Mouse (Mus musculus) heart, embryonic 13.5 days (tissue): ENCODE measurements around the gene Gphn. TPM values are rescaled to one million over a fixed set of nuclear protein-coding genes. Genes with fewer than 3 reads are reported as not detected.
"Not testable (repeated sequence)": the region's sequence is repeated elsewhere in the genome, so short reads cannot be mapped to it uniquely, and the experiment has no call there.

Experiments
- ATAC-seq: fragments of 200-750 bp; cut with Nextera tagmentation; 2 replicates; pipeline ENCODE4 v1.8.0; 2017; ENCODE audit warnings: moderate TSS enrichment; ENCODE audit not compliant: insufficient number of reproducible peaks, low FRiP score, low TSS enrichment; ENCODE audit errors: extremely low read depth
- H3K27ac ChIP-seq: fragments of 300-500 bp; sonication (generic); replicated peaks from 2 replicates; pipeline ENCODE4 v1.5.1; 2015; ENCODE audit warnings: moderate library complexity, mild to moderate bottlenecking, inconsistent platforms
- H3K27me3 ChIP-seq: fragments of 300-500 bp; sonication (generic); replicated peaks from 2 replicates; pipeline ENCODE4 v1.6.1; 2015; ENCODE audit warnings: mild to moderate bottlenecking, inconsistent platforms
- H3K36me3 ChIP-seq: fragments of 300-500 bp; sonication (generic); 2 replicates; pipeline ENCODE4 v1.6.1; 2015; ENCODE audit warnings: mild to moderate bottlenecking, inconsistent platforms
- H3K4me1 ChIP-seq: fragments of 300-500 bp; sonication (generic); 2 replicates; pipeline ENCODE4 v1.6.1; 2015; ENCODE audit warnings: inconsistent platforms
- H3K4me2 ChIP-seq: fragments of 300-500 bp; sonication (generic); 2 replicates; pipeline ENCODE4 v1.6.1; 2015; ENCODE audit warnings: inconsistent platforms, mild to moderate bottlenecking, moderate library complexity
- H3K4me3 ChIP-seq: fragments of 300-500 bp; sonication (generic); 2 replicates; pipeline ENCODE4 v1.5.1; 2015; ENCODE audit warnings: moderate library complexity, mild to moderate bottlenecking, inconsistent platforms
- H3K9ac ChIP-seq: fragments of 300-500 bp; sonication (generic); 2 replicates; pipeline ENCODE4 v1.6.1; 2015; ENCODE audit warnings: inconsistent platforms, mild to moderate bottlenecking, moderate library complexity
- H3K9me3 ChIP-seq: fragments of 300-500 bp; sonication (generic); 2 replicates; pipeline ENCODE4 v1.6.1; 2016; ENCODE audit warnings: inconsistent platforms
- WGBS: fragments of 180-500 bp; shearing (Covaris S2); methylation state at CpG from one replicate; pipeline ENCODE4 v1.1.7; 2015; ENCODE audit warnings: mixed read lengths; 5-methylcytosine and 5-hydroxymethylcytosine counted together
- polyA plus RNA-seq: library from polyadenylated mRNA; unstranded; fragments of >200 nt; fragmentation: Nextera tagmentation; extraction: Ambion mirVana; gene quantifications from 2 replicates; pipeline ENCODE4 v1.2.1, GENCODE M21; 2015

Gphn gene
- polyA plus RNA-seq, 1 experiment from 2014 or later = 10.2 TPM

GRCm38 (mm10) chr12:78356472-78356871, 130.3 kb downstream of the Gphn start:
- Histone ChIP-seq H3K4me3 (no peak overlapping the region), H3K4me2 (no peak overlapping the region), H3K9me3 (no peaks in the 10 kb centered on the region), H3K4me1 (no peaks in the 10 kb centered on the region), H3K27me3 (no peaks in the 10 kb centered on the region), H3K9ac (no peak overlapping the region), H3K27ac (no peak overlapping the region), H3K36me3 (no peaks in the 10 kb centered on the region)
- ATAC-seq = no peak
- WGBS = 73% methylated on average over 2 of the region's 2 CpGs

GRCm38 (mm10) chr12:78389267-78389666, 163.1 kb downstream of the Gphn start:
- no peaks in the 10 kb centered on the region for H3K9me3 ChIP-seq
- no peak overlapping the region for H3K27ac ChIP-seq
- H3K4me2 ChIP-seq = no peak overlapping the region
- no peak overlapping the region for H3K9ac ChIP-seq
- no peak for ATAC-seq
- no peaks in the 10 kb centered on the region for H3K36me3 ChIP-seq
- H3K4me1 ChIP-seq = no peaks in the 10 kb centered on the region
- H3K4me3 ChIP-seq = no peak overlapping the region
- H3K27me3 ChIP-seq = no peaks in the 10 kb centered on the region

DNA sequence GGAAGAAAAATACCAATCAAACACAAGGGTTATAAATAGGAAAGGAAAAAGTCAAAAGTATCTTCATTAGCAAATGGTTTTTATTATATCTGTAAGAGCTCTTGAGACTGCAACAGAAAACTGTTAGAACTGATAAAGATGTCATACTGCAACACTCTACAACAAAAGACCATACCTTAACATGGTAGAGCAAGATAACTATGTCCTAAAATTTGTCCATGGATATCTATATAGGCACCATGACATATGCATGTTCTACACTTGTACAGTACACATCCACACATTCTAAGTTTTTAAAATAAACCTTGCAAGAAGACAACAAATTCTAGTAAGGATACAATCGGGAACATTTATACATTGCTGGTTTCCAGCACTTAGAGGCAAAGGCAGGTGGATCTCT, 169.1 kb downstream of the Gphn start:
- Histone ChIP-seq H3K4me2 (no peak overlapping the region), H3K27ac (no peak overlapping the region), H3K4me3 (no peak overlapping the region), H3K36me3 (no peaks in the 10 kb centered on the region), H3K27me3 (no peaks in the 10 kb centered on the region), H3K4me1 (no peaks in the 10 kb centered on the region), H3K9me3 (no peaks in the 10 kb centered on the region), H3K9ac (no peak overlapping the region)
- WGBS = 83% methylated on average over 1 of the region's 1 CpGs
- ATAC-seq = no peak

GRCm38 (mm10) chr12:78407518-78407917, 181.3 kb downstream of the Gphn start:
- 61% methylated on average over 7 of the region's 7 CpGs for WGBS
- ATAC-seq, H3K27me3 ChIP-seq: not testable (repeated sequence)

GRCm38 (mm10) chr12:78522176-78522575, 296.0 kb downstream of the Gphn start:
- Histone ChIP-seq H3K4me2 (no peak overlapping the region), H3K4me3 (no peak overlapping the region), H3K9me3 (no peaks in the 10 kb centered on the region), H3K36me3 (no peaks in the 10 kb centered on the region), H3K27ac (no peak overlapping the region), H3K9ac (no peak overlapping the region), H3K27me3 (no peaks in the 10 kb centered on the region), H3K4me1 (no peaks in the 10 kb centered on the region)
- 52% methylated on average over 1 of the region's 1 CpGs for WGBS
- ATAC-seq = no peak

More at GRCm38 (mm10) chr12:78407518-78407917, 181.3 kb downstream of the Gphn start:
- H3K4me3 ChIP-seq, H3K9me3 ChIP-seq, H3K4me1 ChIP-seq, H3K36me3 ChIP-seq, H3K9ac ChIP-seq, H3K4me2 ChIP-seq, H3K27ac ChIP-seq: not testable (repeated sequence)

DNA sequence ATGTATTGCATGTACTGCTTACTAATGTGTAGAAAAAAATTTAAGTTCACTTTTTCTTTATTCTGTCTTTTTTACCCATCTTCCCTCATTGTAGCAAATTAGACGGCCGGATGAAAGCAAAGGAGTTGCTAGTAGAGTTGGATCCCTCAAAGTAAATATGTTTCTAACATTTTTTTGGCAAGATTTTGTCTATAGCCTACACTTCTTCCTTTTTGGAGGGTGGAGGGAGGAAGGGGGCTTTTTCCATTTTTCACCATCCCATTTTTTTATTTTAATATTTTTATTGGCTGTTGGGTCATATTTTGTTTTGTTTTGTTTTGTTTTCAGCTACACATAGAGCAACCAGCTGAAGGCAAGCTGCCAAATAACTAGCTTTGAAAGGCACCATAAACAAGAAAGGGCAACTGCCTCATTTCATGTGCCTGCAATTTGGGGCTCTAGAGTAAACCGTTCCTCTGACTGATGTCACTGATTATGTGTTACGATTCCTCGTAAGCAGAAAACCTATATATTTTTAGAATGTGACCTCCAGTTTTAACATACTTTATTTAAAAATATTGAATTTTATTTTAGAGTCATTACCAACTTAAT, 296.7 kb downstream of the Gphn start:
- Histone ChIP-seq H3K9me3 (no peaks in the 10 kb centered on the region), H3K4me1 (no peaks in the 10 kb centered on the region), H3K27me3 (no peaks in the 10 kb centered on the region), H3K27ac (no peak overlapping the region), H3K36me3 (no peaks in the 10 kb centered on the region), H3K4me3 (no peak overlapping the region), H3K4me2 (no peak overlapping the region), H3K9ac (no peak overlapping the region)
- ATAC-seq = no peak
- 78% methylated on average over 5 of the region's 5 CpGs for WGBS

DNA sequence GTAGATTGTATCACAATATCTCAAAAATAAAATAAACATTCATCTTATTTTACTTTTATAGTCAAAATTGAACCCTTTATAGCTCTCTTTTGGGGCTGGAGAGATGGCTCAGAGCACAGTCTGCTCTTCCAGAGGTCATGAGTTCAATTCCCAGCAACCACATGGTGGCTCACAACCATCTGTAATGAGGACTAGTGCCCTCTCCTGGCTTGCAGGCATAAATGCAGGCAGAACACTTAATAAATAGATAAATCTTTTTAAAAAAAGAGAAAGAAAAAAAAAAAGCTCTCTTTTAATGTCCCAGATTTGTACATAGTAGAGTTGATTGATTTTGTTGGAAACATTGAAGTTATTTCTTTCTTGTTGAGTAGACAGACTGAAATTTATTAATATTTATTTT, 311.4 kb downstream of the Gphn start:
- H3K27me3 ChIP-seq, ATAC-seq, H3K36me3 ChIP-seq, H3K4me2 ChIP-seq, H3K4me3 ChIP-seq, H3K27ac ChIP-seq, H3K9ac ChIP-seq, H3K9me3 ChIP-seq, H3K4me1 ChIP-seq: not testable (repeated sequence)

DNA sequence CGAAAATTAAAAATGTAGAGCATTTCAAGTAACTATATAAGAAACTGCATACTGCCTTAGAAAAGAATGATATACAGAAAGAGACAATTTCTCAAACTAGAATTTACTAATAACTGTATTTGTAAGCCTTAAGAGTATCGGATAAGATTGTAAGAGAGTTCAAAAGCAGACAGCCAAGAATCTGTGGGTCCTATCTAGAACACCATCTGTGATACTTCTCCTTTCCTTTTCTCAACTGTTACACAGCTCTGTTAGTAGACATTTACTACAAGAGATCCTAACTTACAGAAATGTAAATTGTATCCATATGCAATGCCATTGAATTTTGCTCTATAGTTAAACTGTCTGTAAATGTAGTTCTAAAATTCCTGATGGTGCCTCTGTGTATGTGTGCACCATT, 324.7 kb downstream of the Gphn start:
- H3K36me3 ChIP-seq = no peaks in the 10 kb centered on the region
- WGBS = 81% methylated on average over 2 of the region's 2 CpGs
- ATAC-seq = no peak
- no peaks in the 10 kb centered on the region for H3K27me3 ChIP-seq
- H3K9me3 ChIP-seq = no peaks in the 10 kb centered on the region
- no peaks in the 10 kb centered on the region for H3K4me1 ChIP-seq
- no peak overlapping the region for H3K9ac ChIP-seq
- H3K4me2 ChIP-seq = no peak overlapping the region
- no peak overlapping the region for H3K4me3 ChIP-seq
- no peak overlapping the region for H3K27ac ChIP-seq

GRCm38 (mm10) chr12:78631816-78632215, 405.6 kb downstream of the Gphn start:
- Histone ChIP-seq H3K27ac (no peak overlapping the region), H3K4me2 (no peak overlapping the region), H3K36me3 (peaks cover 5% of the 10 kb centered on the region; the same call in 1 of the 2 replicates), H3K9ac (no peak overlapping the region), H3K9me3 (no peaks in the 10 kb centered on the region), H3K27me3 (no peaks in the 10 kb centered on the region), H3K4me1 (no peaks in the 10 kb centered on the region), H3K4me3 (no peak overlapping the region)
- 75% methylated on average over 2 of the region's 2 CpGs for WGBS
- no peak for ATAC-seq

GRCm38 (mm10) chr12:78639466-78639865, 413.3 kb downstream of the Gphn start:
- H3K4me3 ChIP-seq = no peak overlapping the region
- H3K4me2 ChIP-seq = no peak overlapping the region; the same call in 1 of the 2 replicates
- H3K4me1 ChIP-seq = peaks cover 14% of the 10 kb centered on the region
- no peak for ATAC-seq
- H3K9ac ChIP-seq = no peak overlapping the region
- 8% methylated on average over 1 of the region's 1 CpGs for WGBS
- H3K27me3 ChIP-seq = no peaks in the 10 kb centered on the region
- no peaks in the 10 kb centered on the region for H3K9me3 ChIP-seq
- no peaks in the 10 kb centered on the region for H3K36me3 ChIP-seq
- peak overlapping the region; percentile 61 for H3K27ac ChIP-seq

DNA sequence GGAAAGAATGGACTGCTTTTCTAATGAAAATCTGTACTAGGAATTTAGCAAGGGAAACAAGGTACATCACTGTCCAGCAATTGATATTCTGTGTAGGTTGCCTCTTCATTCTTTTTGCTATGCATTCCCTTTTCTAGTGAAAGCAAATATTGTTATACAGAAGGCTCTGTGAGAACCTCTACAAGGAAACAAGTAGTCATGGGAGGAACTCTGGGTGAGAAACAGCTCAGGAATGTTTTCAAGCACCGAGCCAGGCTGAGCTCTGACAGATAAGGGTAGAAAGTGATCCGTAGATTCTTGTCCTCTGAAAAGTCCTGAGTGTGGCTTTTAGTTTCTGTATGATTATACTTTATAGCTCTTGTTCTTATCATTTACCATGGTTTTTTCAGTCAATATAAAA, 413.9 kb downstream of the Gphn start:
- H3K4me3 ChIP-seq = no peak overlapping the region
- no peak overlapping the region for H3K9ac ChIP-seq
- ATAC-seq = no peak
- no peak overlapping the region for H3K4me2 ChIP-seq
- no peaks in the 10 kb centered on the region for H3K36me3 ChIP-seq
- H3K4me1 ChIP-seq = peaks cover 14% of the 10 kb centered on the region
- no peaks in the 10 kb centered on the region for H3K27me3 ChIP-seq
- WGBS = 3% methylated on average over 2 of the region's 2 CpGs
- no peaks in the 10 kb centered on the region for H3K9me3 ChIP-seq
- H3K27ac ChIP-seq = peak overlapping the region; percentile 61

- H3K4me1 ChIP-seq = peaks cover 14% of the 10 kb centered on the region
- no peak overlapping the region for H3K9ac ChIP-seq
- H3K36me3 ChIP-seq = no peaks in the 10 kb centered on the region
- no peaks in the 10 kb centered on the region for H3K27me3 ChIP-seq
- ATAC-seq = no peak
- no peaks in the 10 kb centered on the region for H3K9me3 ChIP-seq
- H3K4me3 ChIP-seq = no peak overlapping the region
- H3K27ac ChIP-seq = no peak overlapping the region
- H3K4me2 ChIP-seq = no peak overlapping the region
These were observed 415.0 kb downstream of the Gphn start for GRCm38 (mm10) chr12:78641220-78641619.
